Mouse (Mus musculus): ENCODE results near the gene Wipf3. TPM values are rescaled to one million over a fixed set of nuclear protein-coding genes. Genes with fewer than 3 reads are reported as not detected.

Wipf3 gene
- polyA plus RNA-seq, 1 experiment from 2014 or later, result 2.5 TPM

- H3K36me3 ChIP-seq (ENCODE audit: control insufficient read depth, insufficient read depth, low read length), result no peaks in the 10 kb centered on the region
- peaks cover 9% of the 10 kb centered on the region; the same call in 1 of the 2 replicates for H3K4me1 ChIP-seq (ENCODE audit: control insufficient read depth, insufficient read depth, low read depth, low read length)
- no peak overlapping the region for H3K4me3 ChIP-seq (ENCODE audit: low read length)
- no peak overlapping the region for H3K4me2 ChIP-seq (ENCODE audit: low read length)
- no peak overlapping the region for H3K27ac ChIP-seq (ENCODE audit: low read depth, low read length)
- no peaks in the 10 kb centered on the region for H3K27me3 ChIP-seq (replicated peaks; ENCODE audit: control insufficient read depth, insufficient read depth, low read length)
- peak; percentile 74; the same call in 1 of the 2 replicates for ATAC-seq
- H3K9me3 ChIP-seq (ENCODE audit: control insufficient read depth, low read length), result no peaks in the 10 kb centered on the region
- no peak overlapping the region for H3K9ac ChIP-seq (ENCODE audit: low read depth, low read length)
- 45% methylated on average over 8 of the region's 8 CpGs for WGBS
Observed at GRCm38 (mm10) chr6:54463701-54464458, 34.5 kb downstream of the Wipf3 start.

DNA sequence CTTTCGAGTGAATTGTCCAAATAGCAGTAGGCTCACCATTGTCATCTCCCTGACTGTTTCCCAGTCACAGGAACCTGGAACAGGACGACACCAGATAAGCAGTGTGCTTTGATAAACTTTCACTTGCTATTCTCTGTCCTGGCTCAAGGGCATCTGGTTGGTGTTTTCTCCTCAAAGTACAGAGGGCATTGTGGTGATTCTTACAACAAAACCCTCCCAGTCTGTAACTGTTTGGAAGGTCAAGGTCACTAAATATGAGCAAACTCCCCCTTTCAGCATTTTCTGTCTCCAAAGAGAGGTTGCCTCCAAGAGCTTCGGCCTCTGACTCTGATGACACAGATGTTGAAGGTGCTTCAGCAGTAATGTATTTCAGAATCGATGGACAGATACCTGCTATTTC is 35.5 kb downstream of the Wipf3 start:
- no peaks in the 10 kb centered on the region for H3K9me3 ChIP-seq (ENCODE audit: control insufficient read depth, low read length)
- 81% methylated on average over 4 of the region's 4 CpGs for WGBS
- ATAC-seq, result no peak
- H3K27ac ChIP-seq (ENCODE audit: low read depth, low read length), result no peak overlapping the region
- H3K4me3 ChIP-seq (ENCODE audit: low read length), result no peak overlapping the region
- H3K4me1 ChIP-seq (ENCODE audit: control insufficient read depth, insufficient read depth, low read depth, low read length), result peaks cover 3% of the 10 kb centered on the region; the same call in 1 of the 2 replicates
- no peaks in the 10 kb centered on the region for H3K27me3 ChIP-seq (replicated peaks; ENCODE audit: control insufficient read depth, insufficient read depth, low read length)
- H3K9ac ChIP-seq (ENCODE audit: low read depth, low read length), result no peak overlapping the region
- H3K36me3 ChIP-seq (ENCODE audit: control insufficient read depth, insufficient read depth, low read length), result no peaks in the 10 kb centered on the region
- no peak overlapping the region for H3K4me2 ChIP-seq (ENCODE audit: low read length)

DNA sequence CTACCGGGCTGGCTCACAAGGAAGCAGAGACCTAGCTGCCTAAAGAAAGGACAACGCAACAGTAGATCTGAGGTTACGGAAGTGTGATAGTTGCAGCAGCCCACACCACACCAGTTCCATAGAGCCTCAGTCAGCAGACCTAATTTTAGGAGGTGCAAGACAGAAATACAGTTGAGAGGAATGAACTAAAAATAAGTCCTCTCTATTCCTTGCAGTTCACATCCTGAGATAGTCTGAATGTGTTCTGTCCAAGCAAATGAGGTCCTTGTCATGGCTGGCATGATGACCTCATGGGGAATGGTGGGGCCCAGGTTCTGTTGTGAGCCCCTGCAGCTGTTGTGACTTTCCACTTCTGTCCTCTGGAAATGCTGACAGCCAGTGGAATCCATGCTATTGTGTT is 38.0 kb downstream of the Wipf3 start:
- Histone ChIP-seq H3K27me3 (replicated peaks; ENCODE audit: control insufficient read depth, insufficient read depth, low read length) (no peaks in the 10 kb centered on the region), H3K4me1 (ENCODE audit: control insufficient read depth, insufficient read depth, low read depth, low read length) (no peaks in the 10 kb centered on the region), H3K9me3 (ENCODE audit: control insufficient read depth, low read length) (no peaks in the 10 kb centered on the region), H3K4me2 (ENCODE audit: low read length) (no peak overlapping the region), H3K36me3 (ENCODE audit: control insufficient read depth, insufficient read depth, low read length) (no peaks in the 10 kb centered on the region), H3K27ac (ENCODE audit: low read depth, low read length) (no peak overlapping the region), H3K9ac (ENCODE audit: low read depth, low read length) (no peak overlapping the region), H3K4me3 (ENCODE audit: low read length) (no peak overlapping the region)
- WGBS, result 92% methylated on average over 3 of the region's 3 CpGs
- ATAC-seq, result no peak

GRCm38 (mm10) chr6:54471866-54472265 is 42.5 kb downstream of the Wipf3 start:
- H3K27ac ChIP-seq (ENCODE audit: low read depth, low read length), result no peak overlapping the region

DNA sequence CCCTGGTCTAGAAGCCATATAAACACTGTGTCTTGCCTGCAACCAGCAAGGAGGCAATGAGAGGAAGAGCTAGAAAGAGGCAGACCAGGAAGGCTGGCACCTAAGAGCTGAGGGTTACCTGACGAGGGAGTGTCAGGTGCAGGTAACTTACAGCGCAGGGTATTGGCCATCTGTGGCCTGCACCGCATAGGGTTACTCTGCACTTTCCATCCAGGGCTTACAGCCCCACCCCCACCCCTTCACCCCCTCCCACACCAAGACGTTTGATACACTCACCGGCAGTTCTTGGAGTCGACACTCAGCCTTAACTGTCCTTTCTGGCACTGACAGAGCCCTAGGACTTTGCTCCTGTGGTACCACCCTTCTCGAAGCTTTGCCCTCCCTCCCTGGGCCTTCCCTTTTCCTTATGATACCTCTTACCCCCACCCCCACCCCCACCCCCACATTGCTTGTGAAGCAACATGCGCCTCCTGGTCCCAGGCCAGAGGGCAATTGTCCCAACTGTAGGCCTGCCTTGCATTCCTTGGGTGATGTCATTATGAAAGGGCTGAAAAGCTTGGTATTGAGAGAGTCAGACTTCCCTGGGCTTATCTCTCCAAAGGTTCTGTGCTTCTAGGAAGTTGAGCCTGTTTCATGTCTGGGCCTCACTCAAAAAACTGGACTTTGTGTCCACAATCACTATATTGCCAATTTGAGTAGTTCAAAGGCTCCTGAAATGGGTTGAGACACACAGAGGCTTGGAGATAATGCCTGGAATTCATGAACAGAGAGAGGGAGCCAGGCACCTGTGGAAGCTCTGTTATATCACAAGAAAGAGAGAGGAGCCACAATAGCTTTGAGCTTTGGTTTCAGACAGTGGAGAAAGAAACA is 43.7 kb downstream of the Wipf3 start:
- no peak for ATAC-seq
- no peak overlapping the region for H3K4me3 ChIP-seq (ENCODE audit: low read length)
- peaks cover 5% of the 10 kb centered on the region; the same call in 1 of the 2 replicates for H3K4me1 ChIP-seq (ENCODE audit: control insufficient read depth, insufficient read depth, low read depth, low read length)
- H3K9me3 ChIP-seq (ENCODE audit: control insufficient read depth, low read length), result no peaks in the 10 kb centered on the region
- no peak overlapping the region for H3K9ac ChIP-seq (ENCODE audit: low read depth, low read length)
- no peaks in the 10 kb centered on the region for H3K27me3 ChIP-seq (replicated peaks; ENCODE audit: control insufficient read depth, insufficient read depth, low read length)
- 75% methylated on average over 8 of the region's 8 CpGs for WGBS
- H3K36me3 ChIP-seq (ENCODE audit: control insufficient read depth, insufficient read depth, low read length), result no peaks in the 10 kb centered on the region
- H3K27ac ChIP-seq (ENCODE audit: low read depth, low read length), result no peak overlapping the region
- H3K4me2 ChIP-seq (ENCODE audit: low read length), result no peak overlapping the region

More at GRCm38 (mm10) chr6:54471866-54472265, 42.5 kb downstream of the Wipf3 start:
- Histone ChIP-seq H3K27me3 (replicated peaks; ENCODE audit: control insufficient read depth, insufficient read depth, low read length) (no peaks in the 10 kb centered on the region), H3K4me3 (ENCODE audit: low read length) (no peak overlapping the region), H3K4me2 (ENCODE audit: low read length) (no peak overlapping the region), H3K36me3 (ENCODE audit: control insufficient read depth, insufficient read depth, low read length) (no peaks in the 10 kb centered on the region), H3K9me3 (ENCODE audit: control insufficient read depth, low read length) (no peaks in the 10 kb centered on the region), H3K4me1 (ENCODE audit: control insufficient read depth, insufficient read depth, low read depth, low read length) (peaks cover 5% of the 10 kb centered on the region; the same call in 1 of the 2 replicates), H3K9ac (ENCODE audit: low read depth, low read length) (no peak overlapping the region)
- ATAC-seq, result no peak
- WGBS, result 86% methylated on average over 7 of the region's 7 CpGs

- Histone ChIP-seq H3K9ac (ENCODE audit: low read depth, low read length) (no peak overlapping the region), H3K9me3 (ENCODE audit: control insufficient read depth, low read length) (no peaks in the 10 kb centered on the region), H3K27ac (ENCODE audit: low read depth, low read length) (no peak overlapping the region), H3K36me3 (ENCODE audit: control insufficient read depth, insufficient read depth, low read length) (no peaks in the 10 kb centered on the region), H3K4me3 (ENCODE audit: low read length) (no peak overlapping the region), H3K27me3 (replicated peaks; ENCODE audit: control insufficient read depth, insufficient read depth, low read length) (no peaks in the 10 kb centered on the region), H3K4me1 (ENCODE audit: control insufficient read depth, insufficient read depth, low read depth, low read length) (peaks cover 8% of the 10 kb centered on the region), H3K4me2 (ENCODE audit: low read length) (no peak overlapping the region)
- 76% methylated on average over 19 of the region's 19 CpGs for WGBS
- ATAC-seq, result no peak
Observed at GRCm38 (mm10) chr6:54475926-54476667, 46.7 kb downstream of the Wipf3 start.

DNA sequence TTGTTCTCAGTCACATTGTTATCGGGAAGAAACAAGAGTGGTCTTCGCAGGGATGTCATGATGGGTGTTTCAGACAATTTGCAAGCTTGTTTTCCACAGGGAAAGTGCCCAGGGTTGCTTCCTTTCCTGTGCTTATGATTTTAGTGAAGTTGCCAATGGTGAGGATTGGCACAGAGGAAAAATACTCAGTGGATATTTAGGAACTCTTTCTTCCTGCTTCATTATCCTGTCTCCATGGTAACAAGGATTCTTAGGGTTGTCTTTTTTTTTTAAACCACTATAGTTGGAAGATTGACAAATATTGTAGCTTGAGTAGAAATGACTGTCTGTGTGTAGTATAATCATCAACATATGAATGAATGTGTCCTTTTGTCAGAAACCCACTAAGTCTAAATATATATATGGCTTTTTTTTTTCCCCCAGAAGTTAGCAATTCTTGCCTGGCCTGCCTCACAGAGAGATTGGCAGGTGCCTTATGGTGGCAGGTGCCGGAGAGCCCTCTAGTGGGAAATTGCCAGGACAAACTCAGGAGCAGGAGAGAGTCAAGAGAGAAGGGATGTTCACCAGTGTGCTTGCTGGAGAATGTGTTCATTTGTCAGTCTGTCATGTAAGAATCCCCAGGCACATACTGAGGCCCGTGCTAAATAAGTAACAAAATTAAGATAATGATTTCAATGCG is 49.4 kb downstream of the Wipf3 start:
- Histone ChIP-seq H3K4me2 (ENCODE audit: low read length) (no peak overlapping the region), H3K4me1 (ENCODE audit: control insufficient read depth, insufficient read depth, low read depth, low read length) (peaks cover 8% of the 10 kb centered on the region), H3K9me3 (ENCODE audit: control insufficient read depth, low read length) (no peaks in the 10 kb centered on the region), H3K27me3 (replicated peaks; ENCODE audit: control insufficient read depth, insufficient read depth, low read length) (no peaks in the 10 kb centered on the region), H3K36me3 (ENCODE audit: control insufficient read depth, insufficient read depth, low read length) (no peaks in the 10 kb centered on the region), H3K4me3 (ENCODE audit: low read length) (no peak overlapping the region), H3K9ac (ENCODE audit: low read depth, low read length) (no peak overlapping the region), H3K27ac (ENCODE audit: low read depth, low read length) (peak overlapping the region; percentile 19; the same call in 1 of the 2 replicates)
- no peak for ATAC-seq
- WGBS, result 51% methylated on average over 5 of the region's 5 CpGs

GRCm38 (mm10) chr6:54481390-54482112 is 52.1 kb downstream of the Wipf3 start:
- Histone ChIP-seq H3K4me2 (ENCODE audit: low read length) (no peak overlapping the region), H3K27me3 (replicated peaks; ENCODE audit: control insufficient read depth, insufficient read depth, low read length) (no peaks in the 10 kb centered on the region), H3K27ac (ENCODE audit: low read depth, low read length) (no peak overlapping the region), H3K4me1 (ENCODE audit: control insufficient read depth, insufficient read depth, low read depth, low read length) (peaks cover 3% of the 10 kb centered on the region), H3K9me3 (ENCODE audit: control insufficient read depth, low read length) (no peaks in the 10 kb centered on the region), H3K4me3 (ENCODE audit: low read length) (no peak overlapping the region), H3K36me3 (ENCODE audit: control insufficient read depth, insufficient read depth, low read length) (no peaks in the 10 kb centered on the region), H3K9ac (ENCODE audit: low read depth, low read length) (no peak overlapping the region)
- ATAC-seq, result no peak
- 77% methylated on average over 15 of the region's 15 CpGs for WGBS
